Mouse (Mus musculus): ENCODE measurements around the gene Stam. TPM values are rescaled to one million over a fixed set of nuclear protein-coding genes. Genes with fewer than 3 reads are reported as not detected.
A peak's percentile ranks its signal among the peaks of the same experiment; 100 is the strongest.

Stam gene
- polyA plus RNA-seq, 1 experiment from 2014 or later: 74.1 TPM

DNA sequence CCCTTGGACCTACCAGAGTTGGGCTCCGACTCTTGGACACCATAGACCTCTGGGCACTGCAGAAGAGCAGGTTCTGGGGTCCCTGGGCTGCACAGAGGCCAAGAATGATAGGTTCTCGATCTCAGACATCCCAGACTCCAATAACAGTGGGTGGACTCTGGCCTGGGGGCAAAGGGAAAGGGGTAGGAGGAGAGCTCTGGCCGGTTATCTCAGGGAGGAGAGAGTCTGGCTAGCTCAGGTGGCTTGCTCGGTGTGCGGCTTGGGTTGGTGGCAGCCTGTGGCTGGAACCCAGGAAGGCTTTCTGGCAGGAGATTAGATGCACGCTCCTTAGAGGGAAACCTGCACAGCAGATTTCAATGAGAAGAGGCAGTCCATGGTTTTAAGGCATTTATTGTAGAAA is 65.7 kb downstream of the Stam start:
- H3K4me2 ChIP-seq (ENCODE audit: low read depth, low read length): no peak overlapping the region
- ATAC-seq (ENCODE audit: low read depth): no peak
- no peak overlapping the region for H3K9ac ChIP-seq (ENCODE audit: low read length)
- no peaks in the 10 kb centered on the region for H3K27me3 ChIP-seq (ENCODE audit: control insufficient read depth, insufficient read depth, low read depth, low read length)
- H3K4me3 ChIP-seq (ENCODE audit: low read length): no peak overlapping the region
- H3K4me1 ChIP-seq (replicated peaks; ENCODE audit: control insufficient read depth, insufficient read depth, low read length): no peaks in the 10 kb centered on the region
- 77% methylated on average over 6 of the region's 6 CpGs for WGBS
- peaks cover 18% of the 10 kb centered on the region for H3K36me3 ChIP-seq (ENCODE audit: control insufficient read depth, insufficient read depth, low read length)
- H3K27ac ChIP-seq (ENCODE audit: low read length): no peak overlapping the region
- no peaks in the 10 kb centered on the region for H3K9me3 ChIP-seq (ENCODE audit: control insufficient read depth, low read length)

DNA sequence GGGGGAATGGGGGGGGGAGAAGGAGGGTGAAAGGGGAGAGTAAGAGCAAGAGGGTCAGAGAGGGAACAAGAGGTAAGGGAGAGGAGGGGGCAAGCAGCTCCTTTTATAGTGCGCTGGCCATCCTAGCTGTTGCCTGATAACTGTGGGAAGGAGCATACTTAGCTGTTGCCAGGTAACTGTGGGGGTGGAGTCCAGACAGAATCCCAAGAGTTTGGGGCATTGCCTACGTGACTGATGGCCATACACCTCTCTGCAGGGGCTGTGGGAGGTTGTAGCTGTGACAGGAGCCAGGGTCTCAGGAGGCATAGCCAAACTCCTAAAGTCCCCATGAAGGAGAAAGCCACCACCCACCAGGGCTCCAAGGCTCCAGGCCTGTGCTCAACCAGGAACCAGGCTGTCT is 66.1 kb downstream of the Stam start:
- ATAC-seq (ENCODE audit: low read depth): no peak
- Histone ChIP-seq H3K36me3 (ENCODE audit: control insufficient read depth, insufficient read depth, low read length) (peaks cover 18% of the 10 kb centered on the region), H3K27ac (ENCODE audit: low read length) (no peak overlapping the region), H3K4me1 (replicated peaks; ENCODE audit: control insufficient read depth, insufficient read depth, low read length) (no peaks in the 10 kb centered on the region), H3K27me3 (ENCODE audit: control insufficient read depth, insufficient read depth, low read depth, low read length) (no peaks in the 10 kb centered on the region), H3K9ac (ENCODE audit: low read length) (no peak overlapping the region), H3K9me3 (ENCODE audit: control insufficient read depth, low read length) (no peaks in the 10 kb centered on the region), H3K4me3 (ENCODE audit: low read length) (no peak overlapping the region), H3K4me2 (ENCODE audit: low read depth, low read length) (no peak overlapping the region)
- 52% methylated on average over 2 of the region's 2 CpGs for WGBS

DNA sequence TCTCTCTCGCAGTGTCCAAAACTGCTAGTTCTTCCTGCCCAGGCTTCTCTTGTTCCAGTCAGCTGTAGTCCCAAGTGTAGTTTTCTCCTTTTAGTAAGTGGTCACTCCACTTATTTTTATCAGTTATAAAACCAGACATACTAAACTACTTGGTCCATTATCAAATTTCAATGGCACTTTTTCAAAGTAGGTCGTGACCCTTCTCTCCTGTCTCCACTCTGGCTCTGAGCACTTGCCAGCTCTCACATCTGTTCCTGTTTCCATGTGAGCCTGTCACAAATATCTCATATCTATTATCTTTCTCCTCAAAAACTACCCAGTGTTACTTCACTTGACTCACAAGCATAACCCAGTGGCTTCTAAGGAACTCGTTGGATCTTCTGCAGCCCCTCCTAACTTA is 71.4 kb downstream of the Stam start:
- WGBS: 69% methylated on average over 3 of the region's 3 CpGs
- Histone ChIP-seq H3K4me2 (ENCODE audit: low read depth, low read length) (no peak overlapping the region), H3K36me3 (ENCODE audit: control insufficient read depth, insufficient read depth, low read length) (peaks cover 18% of the 10 kb centered on the region), H3K9ac (ENCODE audit: low read length) (no peak overlapping the region), H3K27me3 (ENCODE audit: control insufficient read depth, insufficient read depth, low read depth, low read length) (no peaks in the 10 kb centered on the region), H3K4me3 (ENCODE audit: low read length) (no peak overlapping the region), H3K9me3 (ENCODE audit: control insufficient read depth, low read length) (no peaks in the 10 kb centered on the region), H3K4me1 (replicated peaks; ENCODE audit: control insufficient read depth, insufficient read depth, low read length) (no peaks in the 10 kb centered on the region), H3K27ac (ENCODE audit: low read length) (no peak overlapping the region)
- ATAC-seq (ENCODE audit: low read depth): no peak

DNA sequence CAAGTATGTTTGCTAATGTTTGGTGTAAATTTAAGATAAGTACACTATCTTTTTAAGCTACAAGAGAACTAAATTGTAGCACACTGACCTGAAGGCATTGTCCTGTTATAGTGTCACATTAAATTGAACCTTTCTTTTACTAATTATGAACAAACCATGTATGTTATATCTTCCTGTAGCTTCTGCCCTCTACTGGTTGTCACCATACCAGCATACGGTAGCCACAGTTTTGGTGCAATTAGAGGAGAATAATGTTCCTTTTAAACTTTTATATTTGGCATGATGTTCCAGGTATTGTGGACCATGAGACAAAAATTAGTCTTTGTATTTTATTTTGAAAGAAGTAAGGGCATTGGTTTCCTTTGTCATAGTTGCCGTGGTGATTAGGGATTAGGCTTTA is 73.0 kb downstream of the Stam start:
- H3K4me3 ChIP-seq (ENCODE audit: low read length): no peak overlapping the region
- no peaks in the 10 kb centered on the region for H3K4me1 ChIP-seq (replicated peaks; ENCODE audit: control insufficient read depth, insufficient read depth, low read length)
- no peak overlapping the region for H3K4me2 ChIP-seq (ENCODE audit: low read depth, low read length)
- H3K9ac ChIP-seq (ENCODE audit: low read length): no peak overlapping the region
- H3K9me3 ChIP-seq (ENCODE audit: control insufficient read depth, low read length): no peaks in the 10 kb centered on the region
- no peaks in the 10 kb centered on the region for H3K27me3 ChIP-seq (ENCODE audit: control insufficient read depth, insufficient read depth, low read depth, low read length)
- 83% methylated on average over 2 of the region's 2 CpGs for WGBS
- H3K36me3 ChIP-seq (ENCODE audit: control insufficient read depth, insufficient read depth, low read length): peaks cover 14% of the 10 kb centered on the region
- no peak for ATAC-seq (ENCODE audit: low read depth)
- no peak overlapping the region for H3K27ac ChIP-seq (ENCODE audit: low read length)

DNA sequence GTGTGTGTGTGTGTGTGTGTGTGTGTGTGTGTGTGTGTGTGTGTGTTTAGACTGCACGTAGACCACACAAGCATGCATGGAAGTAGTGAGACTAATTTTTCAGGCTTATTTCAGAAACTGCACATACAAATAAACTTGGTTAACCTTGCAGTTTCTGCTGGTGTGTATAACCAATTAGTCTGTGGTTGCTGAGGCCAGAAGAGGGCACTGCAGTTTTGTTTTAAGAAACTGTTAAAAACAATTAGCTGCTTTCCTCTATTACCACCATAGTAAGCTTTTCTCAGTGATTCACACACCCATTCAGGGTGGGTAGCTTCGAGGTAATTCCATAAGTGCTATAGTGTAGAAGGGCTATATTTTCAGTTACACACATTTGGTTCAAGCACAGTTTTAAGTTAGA is 76.9 kb downstream of the Stam start:
- ATAC-seq (ENCODE audit: low read depth): no peak
- Histone ChIP-seq H3K4me1 (replicated peaks; ENCODE audit: control insufficient read depth, insufficient read depth, low read length) (no peaks in the 10 kb centered on the region), H3K27me3 (ENCODE audit: control insufficient read depth, insufficient read depth, low read depth, low read length) (no peaks in the 10 kb centered on the region), H3K4me3 (ENCODE audit: low read length) (no peak overlapping the region), H3K9ac (ENCODE audit: low read length) (no peak overlapping the region), H3K27ac (ENCODE audit: low read length) (no peak overlapping the region), H3K9me3 (ENCODE audit: control insufficient read depth, low read length) (no peaks in the 10 kb centered on the region), H3K4me2 (ENCODE audit: low read depth, low read length) (no peak overlapping the region), H3K36me3 (ENCODE audit: control insufficient read depth, insufficient read depth, low read length) (peaks cover 4% of the 10 kb centered on the region; the same call in 1 of the 2 replicates)
- WGBS: 84% methylated on average over 2 of the region's 2 CpGs

DNA sequence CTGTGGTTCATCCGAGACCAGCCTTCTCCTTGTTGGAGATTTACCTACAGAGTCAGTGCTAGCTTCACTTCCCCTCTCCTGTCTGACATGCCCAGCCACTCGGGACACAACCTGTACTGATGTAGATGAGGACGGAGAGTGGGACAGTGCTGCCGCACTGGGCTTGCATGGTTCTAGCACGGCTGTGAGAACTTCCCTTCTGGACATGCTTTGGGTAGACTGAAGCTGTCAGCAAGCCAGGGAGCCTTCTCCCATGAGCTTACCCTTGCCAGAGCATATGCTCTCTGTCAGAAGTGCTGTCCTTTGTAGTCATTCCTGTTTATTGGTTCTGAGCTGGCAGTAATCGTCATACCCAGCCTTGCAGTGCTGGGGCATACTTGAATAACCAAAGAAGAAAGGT is 78.0 kb downstream of the Stam start:
- no peak overlapping the region for H3K27ac ChIP-seq (ENCODE audit: low read length)
- H3K36me3 ChIP-seq (ENCODE audit: control insufficient read depth, insufficient read depth, low read length): no peaks in the 10 kb centered on the region; the same call in 1 of the 2 replicates
- no peaks in the 10 kb centered on the region for H3K4me1 ChIP-seq (replicated peaks; ENCODE audit: control insufficient read depth, insufficient read depth, low read length)
- H3K9me3 ChIP-seq (ENCODE audit: control insufficient read depth, low read length): no peaks in the 10 kb centered on the region
- H3K27me3 ChIP-seq (ENCODE audit: control insufficient read depth, insufficient read depth, low read depth, low read length): no peaks in the 10 kb centered on the region
- no peak for ATAC-seq (ENCODE audit: low read depth)
- WGBS: 86% methylated on average over 6 of the region's 6 CpGs
- no peak overlapping the region for H3K4me3 ChIP-seq (ENCODE audit: low read length)
- H3K9ac ChIP-seq (ENCODE audit: low read length): no peak overlapping the region
- no peak overlapping the region for H3K4me2 ChIP-seq (ENCODE audit: low read depth, low read length)

DNA sequence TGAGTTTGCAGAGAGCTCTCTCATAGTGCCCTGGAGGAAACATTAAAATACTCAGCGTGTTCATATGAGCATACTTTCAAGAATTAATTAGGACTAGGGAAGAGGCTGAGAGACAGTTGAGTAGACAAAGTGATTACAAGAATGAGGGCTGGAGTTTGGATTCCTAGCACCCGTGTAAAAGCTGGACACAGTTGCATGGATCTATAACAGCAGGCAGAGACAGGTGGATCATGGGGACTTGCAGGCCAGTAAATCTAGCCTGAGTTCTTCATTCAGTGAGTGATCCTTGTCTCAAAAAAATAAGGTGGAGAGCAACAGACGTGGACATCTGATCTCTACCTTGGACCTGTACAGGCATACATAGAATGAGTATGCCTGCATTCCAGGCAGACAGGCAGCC is 85.1 kb downstream of the Stam start:
- Histone ChIP-seq H3K9me3 (ENCODE audit: control insufficient read depth, low read length) (no peaks in the 10 kb centered on the region), H3K4me1 (replicated peaks; ENCODE audit: control insufficient read depth, insufficient read depth, low read length) (no peaks in the 10 kb centered on the region), H3K27me3 (ENCODE audit: control insufficient read depth, insufficient read depth, low read depth, low read length) (no peaks in the 10 kb centered on the region), H3K36me3 (ENCODE audit: control insufficient read depth, insufficient read depth, low read length) (no peaks in the 10 kb centered on the region), H3K27ac (ENCODE audit: low read length) (no peak overlapping the region), H3K9ac (ENCODE audit: low read length) (no peak overlapping the region), H3K4me3 (ENCODE audit: low read length) (no peak overlapping the region), H3K4me2 (ENCODE audit: low read depth, low read length) (no peak overlapping the region)
- no peak for ATAC-seq (ENCODE audit: low read depth)
- WGBS: 83% methylated on average over 3 of the region's 3 CpGs

DNA sequence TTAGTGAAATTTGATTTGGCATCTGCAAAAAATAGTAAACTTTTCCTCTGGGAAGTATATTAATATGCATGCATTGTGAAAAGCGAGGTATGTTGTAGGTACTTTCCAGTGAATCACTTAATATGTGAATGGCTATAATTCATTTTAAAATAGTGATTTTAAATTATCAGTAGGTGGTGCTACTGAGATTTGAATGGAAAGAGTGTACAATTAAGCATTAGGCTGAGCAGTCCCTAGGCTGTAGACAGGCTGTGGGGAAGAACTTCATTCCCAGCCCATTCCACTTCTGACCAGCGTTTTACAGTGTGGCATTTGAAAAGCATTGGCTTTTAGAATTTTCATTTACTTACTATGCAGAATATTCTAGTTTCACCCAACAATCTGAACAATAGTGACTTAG is 85.9 kb downstream of the Stam start:
- H3K36me3 ChIP-seq (ENCODE audit: control insufficient read depth, insufficient read depth, low read length): no peaks in the 10 kb centered on the region
- no peaks in the 10 kb centered on the region for H3K4me1 ChIP-seq (replicated peaks; ENCODE audit: control insufficient read depth, insufficient read depth, low read length)
- 66% methylated on average over 2 of the region's 2 CpGs for WGBS
- no peaks in the 10 kb centered on the region for H3K27me3 ChIP-seq (ENCODE audit: control insufficient read depth, insufficient read depth, low read depth, low read length)
- H3K4me3 ChIP-seq (ENCODE audit: low read length): no peak overlapping the region
- no peak overlapping the region for H3K4me2 ChIP-seq (ENCODE audit: low read depth, low read length)
- H3K27ac ChIP-seq (ENCODE audit: low read length): no peak overlapping the region
- ATAC-seq (ENCODE audit: low read depth): peak; percentile 61; the same call in 1 of the 2 replicates
- no peak overlapping the region for H3K9ac ChIP-seq (ENCODE audit: low read length)
- H3K9me3 ChIP-seq (ENCODE audit: control insufficient read depth, low read length): no peaks in the 10 kb centered on the region

DNA sequence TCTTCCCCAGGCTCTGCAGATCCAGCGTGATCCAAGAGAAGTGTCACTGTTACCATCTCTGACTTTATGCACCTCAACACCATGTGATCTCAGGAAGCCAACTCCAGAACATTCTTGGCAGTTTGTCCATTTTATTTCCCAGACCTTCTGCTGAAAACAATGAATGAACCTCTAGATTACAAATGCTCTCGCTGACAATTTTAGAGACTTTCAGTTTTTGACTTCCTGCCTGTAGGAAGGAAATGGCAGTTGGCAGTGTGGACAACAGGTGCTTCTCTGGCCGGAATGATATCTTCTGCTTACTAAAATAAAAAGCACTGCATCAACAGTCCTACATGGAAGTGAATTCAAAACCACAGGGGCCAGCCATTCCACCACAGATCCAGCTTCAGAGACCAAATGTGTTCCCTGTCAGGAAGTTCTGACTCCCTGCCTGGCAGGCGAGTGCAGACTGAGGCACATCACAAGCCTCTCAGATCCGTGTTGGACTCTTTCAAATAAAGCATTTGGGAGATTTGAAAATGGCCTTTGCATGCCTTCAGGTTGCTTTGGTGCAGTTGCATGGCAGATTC is 90.6 kb downstream of the Stam start:
- peak overlapping the region; percentile 61 for H3K27ac ChIP-seq (ENCODE audit: low read length)

DNA sequence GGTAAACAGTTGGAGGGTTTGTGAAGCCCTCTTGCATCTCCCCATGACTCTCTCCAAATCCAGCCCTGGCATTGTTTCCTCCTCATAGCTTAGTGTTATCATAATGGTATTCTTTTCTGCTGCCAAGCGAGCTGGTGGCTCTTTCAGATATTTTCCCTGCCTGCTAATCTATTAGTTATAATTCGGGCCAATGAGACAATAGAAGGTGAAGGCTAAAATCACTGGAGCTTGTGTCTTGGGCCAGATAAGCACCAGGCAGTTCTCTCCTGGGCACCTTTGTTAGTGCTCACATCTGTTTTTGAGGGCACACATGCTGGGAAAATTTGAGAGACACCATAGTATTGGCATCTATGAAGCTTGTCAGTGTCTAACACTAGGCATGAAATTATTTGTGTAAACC is 91.2 kb downstream of the Stam start:
- Histone ChIP-seq H3K4me2 (ENCODE audit: low read depth, low read length) (no peak overlapping the region), H3K9ac (ENCODE audit: low read length) (no peak overlapping the region), H3K4me3 (ENCODE audit: low read length) (no peak overlapping the region), H3K27ac (ENCODE audit: low read length) (peak overlapping the region; percentile 61), H3K36me3 (ENCODE audit: control insufficient read depth, insufficient read depth, low read length) (no peaks in the 10 kb centered on the region), H3K9me3 (ENCODE audit: control insufficient read depth, low read length) (no peaks in the 10 kb centered on the region), H3K27me3 (ENCODE audit: control insufficient read depth, insufficient read depth, low read depth, low read length) (no peaks in the 10 kb centered on the region), H3K4me1 (replicated peaks; ENCODE audit: control insufficient read depth, insufficient read depth, low read length) (no peaks in the 10 kb centered on the region)
- ATAC-seq (ENCODE audit: low read depth): no peak
- WGBS: 66% methylated on average over 2 of the region's 2 CpGs

More for the DNA sequence above, 90.6 kb downstream of the Stam start:
- 64% methylated on average over 5 of the region's 5 CpGs for WGBS
- Histone ChIP-seq H3K4me2 (ENCODE audit: low read depth, low read length) (no peak overlapping the region), H3K9ac (ENCODE audit: low read length) (no peak overlapping the region), H3K36me3 (ENCODE audit: control insufficient read depth, insufficient read depth, low read length) (no peaks in the 10 kb centered on the region), H3K27me3 (ENCODE audit: control insufficient read depth, insufficient read depth, low read depth, low read length) (no peaks in the 10 kb centered on the region), H3K4me3 (ENCODE audit: low read length) (no peak overlapping the region), H3K9me3 (ENCODE audit: control insufficient read depth, low read length) (no peaks in the 10 kb centered on the region), H3K4me1 (replicated peaks; ENCODE audit: control insufficient read depth, insufficient read depth, low read length) (no peaks in the 10 kb centered on the region)
- ATAC-seq (ENCODE audit: low read depth): 0 out of 2 replicates have a peak, but pooled peaks have one; percentile 41
